Comparison of ENCODE assay signal across 12 mouse cellular contexts in genomic region chr5:124227193-124227592, GRCm38 (mm10). TPM values are rescaled to one million over a fixed set of nuclear protein-coding genes. Genes with fewer than 3 reads are reported as not detected.
A peak's percentile ranks its signal among the peaks of the same experiment; 100 is the strongest.
DNase-seq lines count a peak whose midpoint lies in the region; ATAC-seq and TF ChIP-seq lines count a peak whose summit lies in the region.
"Had no signal": no experiment of that assay in that cellular context is flagged by ENCODE, and none has a peak within 500 bp of the region (broad histone marks: within the 10 kb centered on the region; RNA-seq: fewer than 3 reads in every experiment).

No protein-coding gene starts in this region.

- no peaks in the 10 kb centered on the region for H3K27me3 ChIP-seq in heart, embryonic 13.5 days (replicated peaks)
- H3K27me3 ChIP-seq in spleen, adult 2 months (ENCODE audit: control insufficient read depth, insufficient read depth, low read length): no peaks in the 10 kb centered on the region
- H3K27me3 ChIP-seq in embryonic facial prominence, embryonic 13.5 days: no peaks in the 10 kb centered on the region
- H3K27me3 ChIP-seq in forebrain, embryonic 11.5 days (ENCODE audit: control insufficient read depth, insufficient read depth, low read length): no peaks in the 10 kb centered on the region
- H3K27me3 ChIP-seq: limb, embryonic 13.5 days had no signal

- no peaks in the 10 kb centered on the region for H3K36me3 ChIP-seq in heart, embryonic 13.5 days
- no peaks in the 10 kb centered on the region for H3K36me3 ChIP-seq in spleen, adult 2 months (ENCODE audit: control insufficient read depth, insufficient read depth, low read length)
- no peaks in the 10 kb centered on the region for H3K36me3 ChIP-seq in embryonic facial prominence, embryonic 13.5 days
- H3K36me3 ChIP-seq in forebrain, embryonic 11.5 days (ENCODE audit: control insufficient read depth, insufficient read depth, low read length): no peaks in the 10 kb centered on the region
- H3K36me3 ChIP-seq: limb, embryonic 13.5 days had no signal

- H3K4me2 ChIP-seq in heart, embryonic 13.5 days: no peak overlapping the region
- no peak overlapping the region for H3K4me2 ChIP-seq in embryonic facial prominence, embryonic 13.5 days
- H3K4me2 ChIP-seq in forebrain, embryonic 11.5 days (ENCODE audit: low read depth, low read length, severe bottlenecking): no peak overlapping the region
- H3K4me2 ChIP-seq: limb, embryonic 13.5 days had no signal

- H3K9ac ChIP-seq in heart, embryonic 13.5 days: 0 out of 2 replicates have a peak overlapping the region, but pooled peaks have one; percentile 4
- H3K9ac ChIP-seq in embryonic facial prominence, embryonic 13.5 days: no peak overlapping the region
- H3K9ac ChIP-seq in forebrain, embryonic 11.5 days (ENCODE audit: low read length): no peak overlapping the region
- H3K9ac ChIP-seq: limb, embryonic 13.5 days had no signal

- H3K27ac ChIP-seq in heart, embryonic 13.5 days (replicated peaks): no peak overlapping the region
- H3K27ac ChIP-seq in spleen, adult 2 months (ENCODE audit: insufficient read depth, low read length): peak overlapping the region; percentile 29; the same call in 1 of the 2 replicates
- 0 out of 2 replicates have a peak overlapping the region, but pooled peaks have one; percentile 14 for H3K27ac ChIP-seq in embryonic facial prominence, embryonic 13.5 days
- H3K27ac ChIP-seq in forebrain, embryonic 11.5 days (ENCODE audit: low read depth, low read length): no peak overlapping the region
- H3K27ac ChIP-seq: limb, embryonic 13.5 days had no signal

- TF ChIP-seq CTCF in spleen, adult 2 months (IDR thresholded peaks at IDR 0.05; ENCODE audit: extremely low read depth, insufficient read depth, insufficient read length, insufficient replicate concordance): no peak

- 69% methylated on average over 6 of the region's 6 CpGs for WGBS in heart, embryonic 13.5 days
- 35% methylated on average over 6 of the region's 6 CpGs for WGBS in spleen, adult 2 months
- WGBS in embryonic facial prominence, embryonic 13.5 days: 31% methylated on average over 6 of the region's 6 CpGs
- WGBS in forebrain, embryonic 11.5 days: 71% methylated on average over 6 of the region's 6 CpGs

- H3K9me3 ChIP-seq in heart, embryonic 13.5 days: no peaks in the 10 kb centered on the region
- no peaks in the 10 kb centered on the region for H3K9me3 ChIP-seq in embryonic facial prominence, embryonic 13.5 days
- no peaks in the 10 kb centered on the region for H3K9me3 ChIP-seq in forebrain, embryonic 11.5 days (ENCODE audit: control insufficient read depth, low read length)
- H3K9me3 ChIP-seq: limb, embryonic 13.5 days had no signal

- H3K4me1 ChIP-seq in heart, embryonic 13.5 days: peaks cover 71% of the 10 kb centered on the region
- H3K4me1 ChIP-seq in spleen, adult 2 months (ENCODE audit: control insufficient read depth, insufficient read depth, insufficient read length): peaks cover 26% of the 10 kb centered on the region; the same call in 1 of the 2 replicates
- H3K4me1 ChIP-seq in embryonic facial prominence, embryonic 13.5 days: peaks cover 25% of the 10 kb centered on the region
- H3K4me1 ChIP-seq in forebrain, embryonic 11.5 days (replicated peaks; ENCODE audit: control insufficient read depth, insufficient read depth, low read length): no peaks in the 10 kb centered on the region

- DNase-seq in heart, adult 9 months (ENCODE audit: low spot score in 2 of 2): no peak
- no peak for DNase-seq in spleen, adult 2 months (ENCODE audit: low read depth in 1 of 2, low spot score in 2 of 2)
- DNase-seq in spleen, postnatal 10 days (ENCODE audit: low spot score in 2 of 2): no peak
- peak; percentile 21 to 29 for DNase-seq in lung, postnatal 4 days
- DNase-seq in forebrain, embryonic 11.5 days (ENCODE audit: low spot score): no peak
- no peak for DNase-seq in c-Kit-positive CD71-positive TER-119-positive erythroid progenitor cells, embryonic 14.5 days (ENCODE audit: low spot score)
- DNase-seq: heart, postnatal 4 days; layer of hippocampus, adult 9-11 months had no signal

- TF ChIP-seq POLR2A in spleen, adult 2 months (IDR thresholded peaks at IDR 0.05; ENCODE audit: low read depth, low read length): no peak

- ATAC-seq in heart, embryonic 13.5 days (ENCODE audit: extremely low read depth, insufficient number of reproducible peaks, low FRiP score, low TSS enrichment): no peak
- ATAC-seq in embryonic facial prominence, embryonic 13.5 days (ENCODE audit: insufficient number of reproducible peaks, insufficient read depth, low FRiP score, low TSS enrichment, low read depth): no peak
- ATAC-seq in forebrain, embryonic 11.5 days (replicated peaks; ENCODE audit: low FRiP score): no peak
- ATAC-seq: forebrain, embryonic 14.5 days had no signal

- no peak overlapping the region for H3K4me3 ChIP-seq in heart, embryonic 13.5 days
- H3K4me3 ChIP-seq in spleen, adult 2 months (ENCODE audit: extremely low read depth, insufficient read depth, insufficient read length): no peak overlapping the region
- H3K4me3 ChIP-seq in embryonic facial prominence, embryonic 13.5 days: no peak overlapping the region
- no peak overlapping the region for H3K4me3 ChIP-seq in forebrain, embryonic 11.5 days (ENCODE audit: low read depth, low read length)
- H3K4me3 ChIP-seq: limb, embryonic 13.5 days had no signal

RNA-seq across cellular contexts. Expression of gene Pitpnm2, which starts 22.4 kb away (rescaled TPM):
- 5.1 and 6.6 TPM in 2 replicates for polyA plus RNA-seq in heart, embryonic 13.5 days (2015; fragmentation: Nextera tagmentation; extraction: Ambion mirVana)
- 65.8 and 97.5 TPM in 2 replicates for polyA plus RNA-seq in spleen, adult 2 months (2012; rRNA removed)
- polyA plus RNA-seq in embryonic facial prominence, embryonic 13.5 days (2015; fragmentation: Nextera tagmentation; extraction: Ambion mirVana): 4.6 and 4.8 TPM in 2 replicates
- polyA plus RNA-seq in forebrain, embryonic 11.5 days (2014; fragmentation: Nextera tagmentation; extraction: Ambion mirVana): 6.8 and 7.1 TPM in 2 replicates

Comparison
In these comparisons a context has a peak if more than half of its experiments do, and no peak if none do; other contexts are left out.
1. H3K27ac ChIP-seq: peak in spleen, adult 2 months (single experiment) and embryonic facial prominence, embryonic 13.5 days (single experiment); none in heart, embryonic 13.5 days (single experiment) and forebrain, embryonic 11.5 days (single experiment).
2. DNase-seq: peak in lung, postnatal 4 days (2 of 2); none in heart, adult 9 months (0 of 2), spleen, adult 2 months (0 of 2), spleen, postnatal 10 days (0 of 2), forebrain, embryonic 11.5 days (single experiment) and c-Kit-positive CD71-positive TER-119-positive erythroid progenitor cells, embryonic 14.5 days (single experiment).